Mouse (Mus musculus): ENCODE data around the gene Psme1. TPM values are rescaled to one million over a fixed set of nuclear protein-coding genes. Genes with fewer than 3 reads are reported as not detected.
A peak's percentile ranks its signal among the peaks of the same experiment; 100 is the strongest.

Gene Psme1
- not detected in 2 replicates for polyA plus RNA-seq (2012; ENCODE audit: insufficient read depth, insufficient read length, low replicate concordance, missing spikeins)

DNA sequence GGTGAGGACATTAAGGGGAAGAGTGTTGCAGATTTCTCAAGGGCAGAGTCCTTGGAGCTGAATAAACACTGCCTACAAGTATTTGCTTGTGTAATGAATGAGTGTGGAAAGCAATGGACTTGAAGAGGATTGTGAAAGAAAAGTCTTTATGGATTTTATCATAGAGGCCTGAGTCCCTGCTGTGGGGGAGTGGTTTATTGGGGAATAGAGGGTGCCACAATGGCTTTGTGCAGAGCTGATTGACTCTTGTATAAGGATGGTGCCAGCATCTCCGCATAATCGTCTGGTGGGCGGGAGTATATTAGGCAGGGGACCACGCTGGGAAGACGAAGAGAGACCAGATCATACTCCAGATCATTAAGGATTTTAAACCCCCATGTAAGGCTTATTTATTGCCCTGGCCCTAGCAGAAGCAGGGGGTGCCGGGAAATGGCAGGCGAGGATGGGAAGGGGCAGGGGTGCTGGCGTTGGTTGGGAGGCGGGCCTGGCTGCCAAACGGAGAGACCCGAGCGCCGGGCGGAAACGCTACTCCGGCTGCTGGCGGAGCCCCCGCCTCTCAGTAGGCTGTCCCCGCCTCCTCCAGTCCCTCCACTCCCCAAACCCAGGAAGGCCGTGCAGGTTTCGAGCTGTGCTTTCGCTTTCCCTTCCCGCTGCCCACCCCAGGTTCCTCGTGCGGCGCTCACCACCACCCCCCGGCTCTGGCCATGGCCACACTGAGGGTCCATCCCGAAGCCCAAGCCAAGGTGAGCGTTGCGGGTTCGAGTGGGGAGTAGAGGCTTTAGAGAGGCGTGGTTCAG is at the start of gene Psme1:
Psme1 (plus strand) TSS at position 253 of the 797 bp plus-strand sequence.
- Histone ChIP-seq H3K27ac (ENCODE audit: insufficient read depth, low read depth, low read length) (peak within 1 kb of the TSS; percentile 44), H3K4me3 (ENCODE audit: insufficient read depth, low read depth, low read length) (peak within 1 kb of the TSS; percentile 65), H3K4me1 (ENCODE audit: control insufficient read depth, insufficient read depth, low read length) (peaks cover 8% of the 10 kb centered on the region)
- WGBS: under 1% methylated on average over 32 of the region's 32 CpGs
- TF ChIP-seq CTCF (IDR thresholded peaks at IDR 0.05; ENCODE audit: insufficient read depth, low read depth, low read length): no peak
- TF ChIP-seq POLR2A (IDR thresholded peaks at IDR 0.05; ENCODE audit: insufficient read depth, low read depth, low read length): peak; percentile 47; the same call in 1 of the 2 replicates

GRCm38 (mm10) chr14:55536116-55536745 is 41.7 kb upstream of the Psme1 start:
- H3K4me1 ChIP-seq (ENCODE audit: control insufficient read depth, insufficient read depth, low read length): peaks cover 7% of the 10 kb centered on the region; the same call in 1 of the 2 replicates
- H3K27ac ChIP-seq (ENCODE audit: insufficient read depth, low read depth, low read length): no peak overlapping the region
- H3K4me3 ChIP-seq (ENCODE audit: insufficient read depth, low read depth, low read length): no peak overlapping the region
- WGBS: 60% methylated on average over 6 of the region's 6 CpGs
- TF ChIP-seq CTCF (IDR thresholded peaks at IDR 0.05; ENCODE audit: insufficient read depth, low read depth, low read length) (peak; percentile 68), POLR2A (IDR thresholded peaks at IDR 0.05; ENCODE audit: insufficient read depth, low read depth, low read length) (no peak)

DNA sequence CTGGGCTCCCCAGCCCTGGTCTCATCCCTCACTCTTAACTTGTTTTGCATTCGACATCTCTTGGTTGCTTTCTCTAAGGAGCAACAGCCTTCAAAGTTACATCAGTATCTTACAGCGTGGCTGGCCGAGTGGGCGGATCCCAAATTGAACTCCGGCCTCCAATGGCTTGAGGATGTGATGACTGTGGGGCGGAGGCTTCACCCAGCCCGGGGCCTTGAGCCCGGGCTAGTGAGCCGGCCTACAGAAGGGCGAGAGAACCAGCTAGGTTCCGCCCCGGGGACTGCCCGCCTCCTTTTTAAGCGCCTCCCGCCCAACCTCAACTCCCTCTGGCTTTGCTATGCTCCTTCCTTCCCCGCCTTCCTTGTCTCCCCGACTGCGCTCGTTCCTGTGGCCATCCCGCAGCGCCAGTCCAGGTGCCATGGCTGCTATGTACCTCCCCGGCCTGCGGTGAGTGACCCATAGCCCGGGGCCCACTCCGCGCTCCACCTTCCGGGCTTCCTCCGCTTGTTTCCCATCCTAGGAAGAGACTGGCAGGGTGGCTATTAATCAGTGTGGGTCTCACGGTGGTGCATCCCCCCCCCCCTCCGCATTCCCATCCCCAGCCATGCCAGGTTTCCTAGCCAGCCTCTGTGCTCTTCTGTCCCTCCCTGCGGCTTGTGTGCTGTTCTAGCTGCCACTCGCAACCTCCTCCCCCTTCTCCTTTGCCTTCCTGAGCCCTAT is 37.7 kb upstream of the Psme1 start, which contains the start of gene Pck2:
Pck2 (plus strand) TSS at position 200 of the 720 bp plus-strand sequence.
- Histone ChIP-seq H3K4me1 (ENCODE audit: control insufficient read depth, insufficient read depth, low read length) (peaks cover 18% of the 10 kb centered on the region), H3K27ac (ENCODE audit: insufficient read depth, low read depth, low read length) (peak within 1 kb of the TSS; percentile 86), H3K4me3 (ENCODE audit: insufficient read depth, low read depth, low read length) (peak within 1 kb of the TSS; percentile 68)
- TF ChIP-seq CTCF (IDR thresholded peaks at IDR 0.05; ENCODE audit: insufficient read depth, low read depth, low read length) (no peak), POLR2A (IDR thresholded peaks at IDR 0.05; ENCODE audit: insufficient read depth, low read depth, low read length) (peak; percentile 52)
- 0% methylated on average over 29 of the region's 32 CpGs for WGBS

GRCm38 (mm10) chr14:55540787-55541321 is 37.1 kb upstream of the Psme1 start:
- Histone ChIP-seq H3K4me1 (ENCODE audit: control insufficient read depth, insufficient read depth, low read length) (peaks cover 18% of the 10 kb centered on the region), H3K27ac (ENCODE audit: insufficient read depth, low read depth, low read length) (peak overlapping the region; percentile 86), H3K4me3 (ENCODE audit: insufficient read depth, low read depth, low read length) (peak overlapping the region; percentile 68)
- 6% methylated on average over 10 of the region's 10 CpGs for WGBS
- no peak for TF ChIP-seq CTCF (IDR thresholded peaks at IDR 0.05; ENCODE audit: insufficient read depth, low read depth, low read length)
- no peak for TF ChIP-seq POLR2A (IDR thresholded peaks at IDR 0.05; ENCODE audit: insufficient read depth, low read depth, low read length)

DNA sequence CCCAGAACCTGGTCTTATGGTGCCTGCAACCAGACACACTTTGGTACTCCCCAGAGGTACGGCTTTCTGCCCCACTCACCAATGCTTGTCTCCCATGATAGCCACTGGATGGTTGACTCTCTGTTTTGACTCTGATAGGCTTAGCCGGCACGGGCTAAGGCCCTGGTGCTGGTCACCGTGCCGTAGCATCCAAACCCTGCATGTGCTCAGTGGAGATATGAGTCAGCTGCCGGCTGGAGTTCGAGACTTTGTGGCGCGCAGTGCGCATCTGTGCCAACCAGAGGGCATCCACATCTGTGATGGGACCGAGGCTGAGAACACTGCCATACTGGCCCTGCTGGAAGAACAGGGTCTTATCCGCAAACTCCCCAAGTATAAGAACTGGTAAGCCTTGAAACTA is 35.7 kb upstream of the Psme1 start:
- 87% methylated on average over 12 of the region's 12 CpGs for WGBS
- Histone ChIP-seq H3K4me3 (ENCODE audit: insufficient read depth, low read depth, low read length) (no peak overlapping the region), H3K27ac (ENCODE audit: insufficient read depth, low read depth, low read length) (no peak overlapping the region), H3K4me1 (ENCODE audit: control insufficient read depth, insufficient read depth, low read length) (peaks cover 18% of the 10 kb centered on the region)
- TF ChIP-seq POLR2A (IDR thresholded peaks at IDR 0.05; ENCODE audit: insufficient read depth, low read depth, low read length): no peak
- TF ChIP-seq CTCF (IDR thresholded peaks at IDR 0.05; ENCODE audit: insufficient read depth, low read depth, low read length): no peak

DNA sequence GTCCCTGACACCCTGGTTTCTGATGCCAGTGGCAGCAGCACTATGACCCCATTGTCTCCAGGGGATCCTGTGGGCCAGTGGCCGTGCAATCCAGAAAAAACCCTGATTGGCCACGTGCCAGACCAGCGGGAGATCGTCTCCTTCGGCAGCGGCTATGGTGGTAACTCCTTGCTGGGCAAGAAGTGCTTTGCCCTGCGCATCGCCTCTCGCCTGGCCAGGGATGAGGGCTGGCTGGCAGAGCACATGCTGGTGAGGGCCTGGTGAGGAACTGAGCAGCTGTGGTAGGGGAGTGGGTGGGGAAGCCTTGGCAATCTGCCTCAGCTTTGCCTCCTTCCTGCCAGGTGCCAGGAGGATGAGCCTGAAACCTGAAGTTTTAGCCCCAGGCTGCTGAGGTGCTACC is 33.6 kb upstream of the Psme1 start:
- Histone ChIP-seq H3K4me1 (ENCODE audit: control insufficient read depth, insufficient read depth, low read length) (peaks cover 18% of the 10 kb centered on the region), H3K27ac (ENCODE audit: insufficient read depth, low read depth, low read length) (no peak overlapping the region), H3K4me3 (ENCODE audit: insufficient read depth, low read depth, low read length) (no peak overlapping the region)
- TF ChIP-seq POLR2A (IDR thresholded peaks at IDR 0.05; ENCODE audit: insufficient read depth, low read depth, low read length): no peak
- no peak for TF ChIP-seq CTCF (IDR thresholded peaks at IDR 0.05; ENCODE audit: insufficient read depth, low read depth, low read length)
- 39% methylated on average over 9 of the region's 9 CpGs for WGBS

DNA sequence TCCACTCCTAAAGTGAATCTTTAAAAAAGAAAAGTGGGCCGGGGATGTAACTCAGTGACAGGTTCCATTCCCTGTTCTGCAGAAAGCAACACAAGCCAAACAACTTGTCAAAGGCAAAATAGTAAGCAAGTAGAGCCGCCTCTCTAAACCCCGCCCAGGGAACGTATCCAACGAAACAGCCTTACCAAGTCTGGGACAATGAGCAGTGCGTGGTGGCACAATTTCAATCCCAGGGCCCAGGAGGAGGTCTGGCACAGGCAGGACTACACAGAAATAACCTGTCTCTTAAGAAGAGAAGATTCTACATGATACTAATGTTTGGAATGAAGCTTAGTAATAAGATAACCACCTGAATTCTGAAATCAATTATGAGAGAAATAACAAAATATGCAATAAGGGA is 27.7 kb upstream of the Psme1 start:
- WGBS: 69% methylated on average over 6 of the region's 6 CpGs
- TF ChIP-seq CTCF (IDR thresholded peaks at IDR 0.05; ENCODE audit: insufficient read depth, low read depth, low read length) (no peak), POLR2A (IDR thresholded peaks at IDR 0.05; ENCODE audit: insufficient read depth, low read depth, low read length) (no peak)

DNA sequence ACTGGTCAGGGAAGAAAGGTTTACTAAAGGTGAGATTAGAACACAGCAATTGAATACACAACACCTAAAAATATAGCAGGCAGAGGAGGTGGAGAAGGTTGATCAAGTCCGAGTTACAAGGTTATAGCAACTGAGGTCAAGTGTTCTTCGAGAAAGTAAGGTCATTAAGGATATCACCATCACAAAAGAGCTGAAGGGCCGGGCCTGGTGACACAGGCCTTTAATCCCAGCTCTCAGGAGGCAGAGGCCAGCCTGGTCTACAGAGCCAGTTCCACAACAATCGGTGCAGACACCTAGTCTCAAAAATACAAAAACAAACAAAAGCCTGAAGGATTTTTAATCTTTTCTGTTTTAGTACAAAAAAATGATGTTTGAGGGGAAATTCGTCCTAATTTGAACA is 26.6 kb upstream of the Psme1 start:
- H3K4me3 ChIP-seq (ENCODE audit: insufficient read depth, low read depth, low read length): no peak overlapping the region
- no peaks in the 10 kb centered on the region for H3K4me1 ChIP-seq (ENCODE audit: control insufficient read depth, insufficient read depth, low read length)
- WGBS: 74% methylated on average over 5 of the region's 5 CpGs

More for the DNA sequence above, 27.7 kb upstream of the Psme1 start:
- Histone ChIP-seq H3K4me3 (ENCODE audit: insufficient read depth, low read depth, low read length) (no peak overlapping the region), H3K4me1 (ENCODE audit: control insufficient read depth, insufficient read depth, low read length) (no peaks in the 10 kb centered on the region), H3K27ac (ENCODE audit: insufficient read depth, low read depth, low read length) (no peak overlapping the region)

More for the DNA sequence above, 26.6 kb upstream of the Psme1 start:
- TF ChIP-seq CTCF (IDR thresholded peaks at IDR 0.05; ENCODE audit: insufficient read depth, low read depth, low read length) (no peak), POLR2A (IDR thresholded peaks at IDR 0.05; ENCODE audit: insufficient read depth, low read depth, low read length) (no peak)
- H3K27ac ChIP-seq (ENCODE audit: insufficient read depth, low read depth, low read length): no peak overlapping the region
